Mouse (Mus musculus) midbrain, embryonic 13.5 days (tissue): ENCODE data around the gene Tgfbrap1. TPM values are rescaled to one million over a fixed set of nuclear protein-coding genes. Genes with fewer than 3 reads are reported as not detected.

Source experiments
- ATAC-seq: fragments of 200-750 bp; cut with Nextera tagmentation; 2 replicates; pipeline ENCODE4 v1.8.0; 2017; ENCODE audit warnings: mild to moderate bottlenecking, moderate TSS enrichment, moderate library complexity
- H3K27ac ChIP-seq: fragments of 300-500 bp; sonication (generic); 2 replicates; pipeline ENCODE4 v1.5.1; 2015; ENCODE audit warnings: inconsistent platforms, mild to moderate bottlenecking, moderate library complexity
- H3K27me3 ChIP-seq: fragments of 300-500 bp; sonication (generic); 2 replicates; pipeline ENCODE4 v1.6.1; 2015; ENCODE audit warnings: mild to moderate bottlenecking, inconsistent platforms
- H3K36me3 ChIP-seq: fragments of 300-500 bp; sonication (generic); 2 replicates; pipeline ENCODE4 v1.6.1; 2015; ENCODE audit warnings: mild to moderate bottlenecking, inconsistent platforms
- H3K4me1 ChIP-seq: fragments of 300-500 bp; sonication (generic); replicated peaks from 2 replicates; pipeline ENCODE4 v1.6.1; 2015; ENCODE audit warnings: inconsistent platforms
- H3K4me2 ChIP-seq: fragments of 300-500 bp; sonication (generic); replicated peaks from 2 replicates; pipeline ENCODE4 v1.6.1; 2015; ENCODE audit warnings: moderate library complexity, mild to moderate bottlenecking, inconsistent platforms
- H3K4me3 ChIP-seq: fragments of 300-500 bp; sonication (generic); replicated peaks from 2 replicates; pipeline ENCODE4 v1.5.1; 2015; ENCODE audit warnings: mild to moderate bottlenecking, inconsistent platforms
- H3K9ac ChIP-seq: fragments of 300-500 bp; sonication (generic); replicated peaks from 2 replicates; pipeline ENCODE4 v1.6.1; 2015; ENCODE audit warnings: mild to moderate bottlenecking, inconsistent platforms
- H3K9me3 ChIP-seq: fragments of 300-500 bp; sonication (generic); 2 replicates; pipeline ENCODE4 v1.6.1; 2016; ENCODE audit warnings: mild to moderate bottlenecking, inconsistent platforms
- whole genome bisulfite sequencing: fragments of 180-500 bp; shearing (Covaris S2); methylation state at CpG from one replicate; pipeline ENCODE4 v1.1.7; 2015; 5-methylcytosine and 5-hydroxymethylcytosine counted together
- polyA plus RNA-seq: library from polyadenylated mRNA; unstranded; fragments of >200 nt; fragmentation: Nextera tagmentation; extraction: Ambion mirVana; gene quantifications from 2 replicates; pipeline ENCODE4 v1.2.1, GENCODE M21; 2015

Gene Tgfbrap1
- polyA plus RNA-seq, result 16.7 TPM in 2 replicates

DNA sequence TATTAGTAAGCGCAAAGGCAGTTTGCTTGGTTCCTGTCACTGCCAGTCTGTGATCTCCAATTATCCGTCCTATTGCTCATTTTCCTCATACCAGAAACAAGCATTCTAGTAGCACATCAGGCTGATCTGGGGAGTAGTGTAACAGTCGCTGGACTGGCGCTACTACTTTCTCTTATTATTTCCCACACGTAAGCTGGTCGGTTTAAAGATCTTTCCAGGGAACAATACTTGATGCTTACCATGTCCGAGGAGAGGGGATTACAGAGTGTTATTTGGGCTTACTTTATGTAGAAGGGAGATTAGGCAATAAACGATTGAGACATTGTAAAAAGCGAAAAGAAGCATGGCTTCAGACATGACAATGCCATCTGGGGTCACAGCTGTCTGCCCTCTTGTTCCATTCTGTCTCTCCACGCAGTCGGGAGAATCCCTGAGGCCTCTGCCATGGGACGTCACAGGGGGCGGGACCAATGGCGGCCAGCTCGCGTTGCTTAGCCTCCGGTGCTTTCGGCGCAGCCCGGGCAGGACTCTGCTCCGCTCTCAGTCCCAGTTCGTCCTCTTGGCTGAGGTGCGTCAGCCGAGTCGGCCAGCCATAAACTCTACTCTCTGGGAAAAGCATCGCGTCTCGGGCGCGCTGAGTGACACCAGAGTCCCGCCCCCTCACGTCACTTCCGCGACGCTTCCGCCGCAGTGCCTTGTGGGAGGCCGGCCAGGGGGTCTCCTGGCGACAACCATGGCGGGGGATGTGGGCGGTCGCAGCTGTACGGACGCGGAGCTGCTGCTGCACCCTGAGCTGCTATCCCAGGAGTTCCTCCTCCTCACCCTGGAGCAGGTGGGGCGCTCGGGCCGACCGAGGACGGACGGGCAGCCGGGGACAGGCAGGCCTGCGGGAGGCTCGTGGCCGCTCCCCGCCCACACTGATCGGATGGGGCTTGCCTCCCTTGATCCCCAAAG lies at the start of gene Tgfbrap1, which contains the start of gene AI597479:
Tgfbrap1 (minus strand) TSS at position 607 of the 954 bp plus-strand sequence.
AI597479 (plus strand) TSS at position 680 of the 954 bp plus-strand sequence.
- H3K9me3 ChIP-seq, result no peaks in the 10 kb centered on the region
- peak within 1 kb of the TSS; percentile 99 for H3K27ac ChIP-seq
- ATAC-seq, result peak; percentile 96
- H3K36me3 ChIP-seq, result peaks cover 16% of the 10 kb centered on the region
- peaks cover 35% of the 10 kb centered on the region for H3K4me1 ChIP-seq
- H3K9ac ChIP-seq, result peak within 1 kb of the TSS; percentile 95
- peaks cover 17% of the 10 kb centered on the region; the same call in 1 of the 2 replicates for H3K27me3 ChIP-seq
- peak within 1 kb of the TSS; percentile 89 for H3K4me2 ChIP-seq
- WGBS, result under 1% methylated on average over 57 of the region's 57 CpGs
- H3K4me3 ChIP-seq, result peak within 1 kb of the TSS; percentile 96

DNA sequence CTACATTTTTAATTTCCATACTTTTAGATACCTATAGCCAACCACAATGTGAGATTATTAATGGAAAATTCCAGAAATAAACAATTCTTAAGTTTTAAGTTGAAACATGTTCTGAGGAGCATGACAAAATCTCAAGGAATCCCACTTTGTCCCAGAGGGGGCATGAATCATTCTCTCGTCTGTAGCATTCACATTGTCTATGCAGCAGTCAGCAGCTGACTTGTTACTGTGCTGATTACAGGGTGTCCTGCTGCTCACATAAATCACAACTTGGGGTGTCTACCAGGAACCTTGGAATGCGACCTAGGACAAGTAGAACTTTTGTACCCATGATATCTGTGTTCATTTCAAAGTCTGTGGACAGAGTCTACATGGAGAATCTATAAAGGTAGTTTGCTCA lies 49.0 kb upstream of the Tgfbrap1 start:
- no peak overlapping the region for H3K4me3 ChIP-seq
- no peaks in the 10 kb centered on the region for H3K9me3 ChIP-seq
- H3K27ac ChIP-seq, result no peak overlapping the region
- H3K4me1 ChIP-seq, result no peaks in the 10 kb centered on the region
- 82% methylated on average over 2 of the region's 2 CpGs for WGBS
- no peaks in the 10 kb centered on the region for H3K36me3 ChIP-seq
- no peak for ATAC-seq
- H3K27me3 ChIP-seq, result no peaks in the 10 kb centered on the region
- no peak overlapping the region for H3K4me2 ChIP-seq
- H3K9ac ChIP-seq, result no peak overlapping the region

DNA sequence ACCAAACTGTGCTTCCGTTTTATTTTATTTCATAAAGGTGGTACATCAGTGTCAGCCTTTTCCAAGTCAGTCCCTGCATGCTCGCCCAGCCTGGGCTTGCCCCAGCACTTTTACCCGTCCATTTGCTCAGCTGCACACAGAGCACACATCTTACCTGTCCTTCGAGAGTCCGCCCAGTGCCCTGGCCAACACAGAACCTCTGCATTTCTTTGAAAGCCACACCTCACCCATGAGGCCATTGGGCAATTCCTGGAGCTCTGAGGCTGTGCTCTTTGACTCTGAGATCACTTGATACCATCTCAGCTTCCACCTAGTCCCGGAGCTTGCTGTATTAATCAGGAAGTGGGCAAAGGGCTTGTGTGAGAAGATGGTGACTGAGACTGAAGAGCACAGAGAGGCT lies 47.0 kb upstream of the Tgfbrap1 start:
- Histone ChIP-seq H3K27me3 (no peaks in the 10 kb centered on the region), H3K4me1 (no peaks in the 10 kb centered on the region), H3K9ac (no peak overlapping the region), H3K4me3 (no peak overlapping the region), H3K4me2 (no peak overlapping the region), H3K9me3 (no peaks in the 10 kb centered on the region), H3K27ac (no peak overlapping the region), H3K36me3 (no peaks in the 10 kb centered on the region)
- WGBS, result 90% methylated on average over 6 of the region's 6 CpGs
- ATAC-seq, result no peak

DNA sequence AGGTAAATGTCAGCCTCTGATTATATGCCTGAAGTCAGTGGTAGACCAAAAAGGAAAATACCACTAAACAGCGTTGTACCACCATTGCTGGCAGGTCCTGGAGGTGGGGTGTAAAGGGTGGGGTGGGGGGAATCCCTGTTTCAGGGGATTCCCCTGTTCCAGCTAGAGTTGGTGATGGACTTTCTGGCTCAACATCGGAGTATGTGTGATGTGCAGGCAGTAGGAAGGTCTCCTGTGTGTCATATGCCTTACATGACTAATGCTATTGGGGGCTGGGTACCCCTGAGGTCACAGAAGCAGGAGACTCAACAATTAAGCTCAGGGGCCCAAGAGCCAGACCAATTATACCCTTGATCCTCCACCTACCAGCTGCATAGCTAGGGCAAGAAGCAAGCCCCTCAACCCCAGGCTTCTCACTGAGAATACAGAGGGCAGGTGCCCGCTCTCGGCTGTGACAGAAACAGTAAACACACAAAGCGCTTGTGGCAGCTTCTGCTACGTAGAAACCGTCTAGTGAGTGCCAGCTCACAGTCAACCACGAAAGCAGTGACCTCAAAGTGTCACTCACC lies 46.0 kb upstream of the Tgfbrap1 start:
- no peak for ATAC-seq
- H3K36me3 ChIP-seq, result no peaks in the 10 kb centered on the region
- no peak overlapping the region for H3K27ac ChIP-seq
- H3K9ac ChIP-seq, result no peak overlapping the region
- 86% methylated on average over 8 of the region's 8 CpGs for WGBS
- H3K4me3 ChIP-seq, result no peak overlapping the region
- no peaks in the 10 kb centered on the region for H3K4me1 ChIP-seq
- no peaks in the 10 kb centered on the region for H3K9me3 ChIP-seq
- no peak overlapping the region for H3K4me2 ChIP-seq
- H3K27me3 ChIP-seq, result no peaks in the 10 kb centered on the region

DNA sequence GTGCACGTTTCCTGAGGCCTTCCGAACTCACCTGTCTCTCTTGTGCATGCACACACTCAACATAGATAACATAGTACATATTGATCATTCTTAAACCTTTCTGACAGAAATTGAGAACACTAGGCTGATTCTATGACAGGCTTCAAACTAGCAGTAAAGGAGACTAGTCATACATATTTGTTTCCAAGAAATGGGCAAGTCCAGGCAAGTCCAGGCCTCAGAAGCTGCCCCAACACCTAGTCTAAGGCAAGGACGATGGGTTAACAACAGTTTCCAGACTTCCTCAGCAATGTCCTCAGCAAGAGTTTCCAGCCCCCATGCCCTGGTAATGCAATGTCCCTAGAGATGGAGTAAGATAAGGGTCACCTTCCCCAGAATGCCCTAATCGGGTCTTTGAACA lies 45.4 kb upstream of the Tgfbrap1 start:
- no peak overlapping the region for H3K9ac ChIP-seq
- no peak for ATAC-seq
- 94% methylated on average over 4 of the region's 4 CpGs for WGBS

DNA sequence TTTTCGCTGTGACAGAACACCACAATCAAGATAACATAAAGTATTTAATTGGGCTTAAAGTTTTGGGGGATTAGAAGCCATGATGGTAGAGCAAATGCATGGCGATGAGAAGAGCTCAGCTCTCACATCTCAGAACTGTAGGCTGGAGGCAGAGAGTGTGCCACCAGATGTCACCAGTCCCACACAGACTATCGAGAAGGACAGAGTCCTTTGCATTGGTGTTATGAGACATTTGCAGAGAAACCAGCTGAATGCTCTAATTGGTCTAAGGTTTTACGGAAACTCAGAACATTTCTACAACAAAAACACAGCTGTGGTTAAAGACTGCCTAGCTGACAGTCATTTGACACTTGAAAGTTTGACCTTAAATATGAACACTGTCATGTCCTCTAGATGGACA lies 44.8 kb upstream of the Tgfbrap1 start:
- Histone ChIP-seq H3K4me3 (no peak overlapping the region), H3K27ac (no peak overlapping the region), H3K9me3 (no peaks in the 10 kb centered on the region), H3K36me3 (no peaks in the 10 kb centered on the region), H3K4me1 (no peaks in the 10 kb centered on the region), H3K9ac (no peak overlapping the region), H3K27me3 (no peaks in the 10 kb centered on the region), H3K4me2 (no peak overlapping the region)
- ATAC-seq, result no peak
- WGBS, result 91% methylated on average over 4 of the region's 4 CpGs

More for the DNA sequence above, 45.4 kb upstream of the Tgfbrap1 start:
- Histone ChIP-seq H3K27ac (no peak overlapping the region), H3K27me3 (no peaks in the 10 kb centered on the region), H3K9me3 (no peaks in the 10 kb centered on the region), H3K36me3 (no peaks in the 10 kb centered on the region), H3K4me1 (no peaks in the 10 kb centered on the region), H3K4me3 (no peak overlapping the region), H3K4me2 (no peak overlapping the region)

DNA sequence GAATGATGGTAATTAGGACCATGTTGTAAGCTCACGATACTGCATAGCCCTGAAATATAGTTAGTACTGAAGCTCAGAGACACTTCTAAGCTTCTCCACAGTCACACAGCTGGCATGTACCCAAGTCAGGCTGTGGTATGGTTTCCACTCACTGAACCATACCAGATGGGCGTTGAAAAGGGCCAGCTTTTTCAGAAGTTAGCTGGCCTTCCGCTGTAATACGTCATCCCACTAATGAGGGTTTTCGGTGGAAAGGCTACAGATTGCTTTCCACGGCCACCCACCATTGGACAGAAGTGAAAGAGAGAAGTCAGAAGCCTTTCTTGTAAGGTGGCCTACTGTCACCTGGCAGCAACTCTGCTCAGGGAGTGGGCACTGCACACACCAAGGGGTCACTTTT lies 44.4 kb upstream of the Tgfbrap1 start:
- WGBS, result 85% methylated on average over 6 of the region's 6 CpGs
- no peak overlapping the region for H3K27ac ChIP-seq
- no peak overlapping the region for H3K4me3 ChIP-seq
- ATAC-seq, result no peak
- H3K9ac ChIP-seq, result no peak overlapping the region
- no peaks in the 10 kb centered on the region for H3K9me3 ChIP-seq
- no peaks in the 10 kb centered on the region for H3K27me3 ChIP-seq
- H3K36me3 ChIP-seq, result no peaks in the 10 kb centered on the region
- no peaks in the 10 kb centered on the region for H3K4me1 ChIP-seq
- no peak overlapping the region for H3K4me2 ChIP-seq

DNA sequence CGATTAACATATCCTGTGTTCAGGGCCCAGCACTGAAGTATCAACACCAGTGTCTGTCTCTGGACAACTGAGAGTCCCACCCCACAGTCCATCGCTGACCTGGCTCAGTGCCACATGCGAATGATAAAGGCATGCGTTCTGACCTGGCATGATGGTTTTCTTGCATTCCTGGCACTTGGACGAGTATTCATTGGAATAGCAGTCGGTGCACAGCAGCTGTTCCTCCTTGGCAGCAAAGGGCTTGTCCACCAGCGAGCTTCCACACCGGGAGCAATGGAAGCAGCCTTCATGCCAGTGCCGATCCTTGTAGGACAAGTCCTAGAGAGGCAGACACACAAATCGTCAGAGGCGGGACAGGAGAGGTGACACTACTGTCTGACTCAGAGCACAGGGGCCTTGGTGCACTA lies 43.1 kb upstream of the Tgfbrap1 start:
- Histone ChIP-seq H3K4me1 (no peaks in the 10 kb centered on the region), H3K36me3 (no peaks in the 10 kb centered on the region), H3K27ac (no peak overlapping the region), H3K4me3 (no peak overlapping the region), H3K9ac (no peak overlapping the region), H3K4me2 (no peak overlapping the region), H3K9me3 (no peaks in the 10 kb centered on the region), H3K27me3 (no peaks in the 10 kb centered on the region)
- ATAC-seq, result no peak
- whole genome bisulfite sequencing, result 90% methylated on average over 11 of the region's 11 CpGs

DNA sequence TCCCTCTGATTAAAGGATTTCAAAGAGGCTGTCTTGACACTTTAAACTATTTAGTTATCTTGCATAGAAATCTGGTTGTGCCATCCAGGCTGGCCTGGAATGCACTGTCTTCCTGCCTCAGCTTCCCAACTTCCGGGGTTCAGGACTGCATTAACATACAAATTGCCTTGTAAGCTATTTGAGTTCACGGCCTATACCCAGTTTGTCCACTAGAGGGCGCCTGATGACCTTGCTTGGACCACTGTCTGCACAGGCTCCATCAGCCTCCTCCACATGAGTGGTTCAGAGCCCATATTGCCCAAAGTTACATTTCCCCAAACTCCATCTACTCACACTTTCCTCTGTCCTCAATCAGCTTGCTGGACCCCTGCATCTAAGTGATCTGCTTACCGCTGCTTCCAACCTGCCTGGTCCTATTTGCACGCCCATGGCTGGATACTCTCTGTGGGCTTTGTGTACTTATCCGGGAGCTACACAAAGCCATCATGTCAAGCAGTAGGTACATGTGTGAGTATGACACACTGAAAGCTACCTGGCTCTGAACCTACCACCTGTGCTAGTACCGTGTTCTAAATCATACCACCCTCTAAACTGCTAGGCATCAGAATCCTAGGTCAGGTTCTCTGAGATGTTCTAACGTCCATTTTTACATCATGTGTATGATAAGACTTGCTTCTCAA lies 41.3 kb upstream of the Tgfbrap1 start:
- Histone ChIP-seq H3K9ac (no peak overlapping the region), H3K36me3 (no peaks in the 10 kb centered on the region), H3K4me1 (no peaks in the 10 kb centered on the region), H3K9me3 (no peaks in the 10 kb centered on the region), H3K4me2 (no peak overlapping the region), H3K4me3 (no peak overlapping the region), H3K27me3 (no peaks in the 10 kb centered on the region), H3K27ac (no peak overlapping the region)
- WGBS, result 52% methylated on average over 8 of the region's 8 CpGs
- peak; percentile 91 for ATAC-seq

DNA sequence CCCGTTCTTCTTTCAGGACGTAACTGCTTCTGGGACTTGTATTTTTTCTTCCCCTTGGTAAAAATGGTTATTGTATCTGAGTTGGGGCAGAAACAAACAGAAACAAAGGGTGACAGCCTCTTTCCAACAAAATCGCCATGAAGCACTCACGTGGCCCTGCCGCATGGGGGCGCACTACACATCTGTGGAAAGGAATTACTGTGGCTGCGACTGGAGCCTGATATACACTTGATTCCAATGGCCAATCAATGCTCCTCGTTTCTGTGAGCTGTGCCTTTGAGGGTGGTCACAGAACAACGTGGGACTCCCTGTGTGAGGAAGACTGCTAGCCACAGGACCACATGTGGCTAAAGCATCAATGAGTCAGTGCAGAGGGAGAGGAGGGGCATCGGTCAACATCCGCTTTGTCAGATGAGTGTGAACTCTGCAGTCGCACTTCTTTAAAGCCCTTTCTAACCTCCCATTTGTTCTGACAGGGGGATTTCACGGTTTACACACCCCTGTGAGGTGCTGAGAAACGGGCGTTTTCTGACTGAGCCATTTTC lies 39.9 kb upstream of the Tgfbrap1 start:
- no peak for ATAC-seq
- H3K36me3 ChIP-seq, result no peaks in the 10 kb centered on the region
- no peak overlapping the region for H3K9ac ChIP-seq
- 71% methylated on average over 15 of the region's 15 CpGs for WGBS
- H3K27ac ChIP-seq, result no peak overlapping the region
- no peak overlapping the region for H3K4me3 ChIP-seq
- no peaks in the 10 kb centered on the region for H3K9me3 ChIP-seq
- H3K4me2 ChIP-seq, result no peak overlapping the region
- H3K27me3 ChIP-seq, result no peaks in the 10 kb centered on the region
- no peaks in the 10 kb centered on the region for H3K4me1 ChIP-seq

DNA sequence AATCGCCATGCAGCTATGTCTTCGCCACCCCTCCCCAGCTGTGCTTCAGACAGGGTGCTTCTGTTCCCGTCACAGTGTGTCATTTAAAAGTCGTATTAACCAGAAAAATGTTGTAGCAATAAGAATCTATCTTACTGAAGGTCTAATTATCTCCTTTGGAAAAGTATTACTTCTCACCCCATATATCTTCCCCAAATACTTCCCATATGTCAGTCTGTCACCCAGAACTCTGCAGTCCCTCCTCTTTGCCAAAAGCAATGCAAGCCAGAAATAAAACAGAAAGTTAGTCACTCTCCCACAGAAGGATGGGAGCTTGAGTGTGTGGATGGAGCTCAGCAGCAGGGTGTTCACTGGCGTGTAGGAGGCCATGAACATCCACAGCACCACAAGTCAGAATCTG lies 38.9 kb upstream of the Tgfbrap1 start:
- no peak overlapping the region for H3K27ac ChIP-seq

More for the DNA sequence above, 38.9 kb upstream of the Tgfbrap1 start:
- no peak for ATAC-seq
- Histone ChIP-seq H3K4me2 (no peak overlapping the region), H3K4me3 (no peak overlapping the region), H3K36me3 (no peaks in the 10 kb centered on the region), H3K4me1 (no peaks in the 10 kb centered on the region), H3K27me3 (no peaks in the 10 kb centered on the region), H3K9me3 (no peaks in the 10 kb centered on the region), H3K9ac (no peak overlapping the region)
- WGBS, result 90% methylated on average over 5 of the region's 5 CpGs
